Mouse (Mus musculus) limb, embryonic 11.5 days (tissue): Measurements from ENCODE around the gene Gabrb3. TPM values are rescaled to one million over a fixed set of nuclear protein-coding genes. Genes with fewer than 3 reads are reported as not detected.

Experiments
- ATAC-seq: fragments of 200-750 bp; cut with Nextera tagmentation; 2 replicates; pipeline ENCODE4 v1.8.0; 2017; ENCODE audit warnings: low read depth; ENCODE audit not compliant: insufficient number of reproducible peaks, low FRiP score, low TSS enrichment
- DNase-seq: peaks from one replicate; pipeline ENCODE4 v3.0.0-alpha.2; 2015; ENCODE audit warnings: low spot score
- H3K27ac ChIP-seq: fragments of 300-500 bp; sonication (generic); replicated peaks from 2 replicates; pipeline ENCODE4 v1.5.1; 2014; ENCODE audit warnings: low read depth, mild to moderate bottlenecking, low read length
- H3K27me3 ChIP-seq: fragments of 300-500 bp; sonication (generic); 2 replicates; pipeline ENCODE4 v1.6.1; 2014; ENCODE audit warnings: mild to moderate bottlenecking, low read length, mixed read lengths; ENCODE audit not compliant: control insufficient read depth, insufficient read depth
- H3K36me3 ChIP-seq: fragments of 300-500 bp; sonication (generic); 2 replicates; pipeline ENCODE4 v1.6.1; 2014; ENCODE audit warnings: mild to moderate bottlenecking, low read length, moderate library complexity, mixed read lengths; ENCODE audit not compliant: control insufficient read depth, insufficient read depth
- H3K4me1 ChIP-seq: fragments of 300-500 bp; sonication (generic); 2 replicates; pipeline ENCODE4 v1.6.1; 2014; ENCODE audit warnings: low read length, mixed read lengths; ENCODE audit not compliant: control insufficient read depth, insufficient read depth
- H3K4me2 ChIP-seq: fragments of 300-500 bp; sonication (generic); 2 replicates; pipeline ENCODE4 v1.6.1; 2014; ENCODE audit warnings: low read depth, mild to moderate bottlenecking, moderate library complexity; ENCODE audit not compliant: severe bottlenecking
- H3K4me3 ChIP-seq: fragments of 300-500 bp; sonication (generic); 2 replicates; pipeline ENCODE4 v1.5.1; 2014; ENCODE audit warnings: low read depth, low read length
- H3K9ac ChIP-seq: fragments of 300-500 bp; sonication (generic); 2 replicates; pipeline ENCODE4 v1.6.1; 2014; ENCODE audit warnings: mild to moderate bottlenecking, low read length
- H3K9me3 ChIP-seq: fragments of 300-500 bp; sonication (generic); 2 replicates; pipeline ENCODE4 v1.6.1; 2016; ENCODE audit warnings: low read length; ENCODE audit not compliant: control insufficient read depth
- WGBS: fragments of 180-500 bp; shearing (Covaris S2); extraction: QIAGEN DNeasy Blood & Tissue Kit; methylation state at CpG from one replicate; pipeline ENCODE4 v1.1.7; 2014; 5-methylcytosine and 5-hydroxymethylcytosine counted together
- polyA plus RNA-seq: library from polyadenylated mRNA; unstranded; fragments of >200 nt; fragmentation: Nextera tagmentation; extraction: Ambion mirVana; gene quantifications from 2 replicates; pipeline ENCODE4 v1.2.1, GENCODE M21; 2014

The Gabrb3 gene
- polyA plus RNA-seq, 1 experiment from 2014 or later: 0.69 TPM

GRCm38 (mm10) chr7:57421044-57421443, 1.6 kb downstream of the Gabrb3 start:
- DNase-seq (no peak), ATAC-seq (no peak)
- no peak overlapping the region for H3K4me2 ChIP-seq
- 88% methylated on average over 1 of the region's 1 CpGs for WGBS
- no peaks in the 10 kb centered on the region for H3K36me3 ChIP-seq
- H3K9ac ChIP-seq: no peak overlapping the region
- no peaks in the 10 kb centered on the region for H3K27me3 ChIP-seq
- no peaks in the 10 kb centered on the region for H3K4me1 ChIP-seq
- H3K27ac ChIP-seq: no peak overlapping the region
- no peaks in the 10 kb centered on the region for H3K9me3 ChIP-seq
- H3K4me3 ChIP-seq: no peak overlapping the region

- no peak overlapping the region for H3K9ac ChIP-seq
- no peaks in the 10 kb centered on the region for H3K4me1 ChIP-seq
- ATAC-seq (no peak), DNase-seq (no peak)
- H3K27ac ChIP-seq: no peak overlapping the region
- H3K27me3 ChIP-seq: no peaks in the 10 kb centered on the region
- no peak overlapping the region for H3K4me3 ChIP-seq
- 80% methylated on average over 1 of the region's 1 CpGs for WGBS
- H3K36me3 ChIP-seq: no peaks in the 10 kb centered on the region
- H3K9me3 ChIP-seq: no peaks in the 10 kb centered on the region
- H3K4me2 ChIP-seq: no peak overlapping the region
Measured at GRCm38 (mm10) chr7:57422675-57423074, 3.2 kb downstream of the Gabrb3 start.

DNA sequence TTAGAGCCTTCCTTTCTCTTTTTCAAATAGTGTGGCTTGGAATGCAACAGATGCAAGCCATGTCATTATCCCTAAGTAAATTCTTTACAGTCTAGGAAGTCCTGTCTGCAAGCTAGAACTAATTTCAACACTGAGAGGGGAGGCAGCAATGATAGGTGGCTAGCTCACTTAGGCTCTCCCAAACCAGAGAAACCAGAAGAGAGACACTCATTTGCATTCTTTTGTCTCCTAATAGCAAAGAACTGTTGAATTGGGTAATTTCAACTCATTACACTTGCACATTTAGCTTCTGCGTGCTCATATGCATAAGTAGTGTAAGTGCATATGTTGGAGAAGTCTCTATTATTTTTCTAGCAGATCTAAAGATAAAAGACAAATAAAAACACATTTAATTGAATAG, 28.7 kb downstream of the Gabrb3 start:
- H3K27me3 ChIP-seq: no peaks in the 10 kb centered on the region

GRCm38 (mm10) chr7:57460354-57460753, 40.9 kb downstream of the Gabrb3 start:
- Histone ChIP-seq H3K4me3 (no peak overlapping the region), H3K4me2 (no peak overlapping the region), H3K36me3 (no peaks in the 10 kb centered on the region), H3K27ac (no peak overlapping the region), H3K27me3 (no peaks in the 10 kb centered on the region), H3K9me3 (no peaks in the 10 kb centered on the region), H3K4me1 (no peaks in the 10 kb centered on the region), H3K9ac (no peak overlapping the region)
- ATAC-seq: no peak
- no peak for DNase-seq
- WGBS: 72% methylated on average over 5 of the region's 5 CpGs

More for the DNA sequence above, 28.7 kb downstream of the Gabrb3 start:
- ATAC-seq (no peak), DNase-seq (no peak)
- Histone ChIP-seq H3K4me3 (no peak overlapping the region), H3K4me1 (no peaks in the 10 kb centered on the region), H3K36me3 (no peaks in the 10 kb centered on the region), H3K27ac (no peak overlapping the region), H3K9ac (no peak overlapping the region), H3K4me2 (no peak overlapping the region), H3K9me3 (no peaks in the 10 kb centered on the region)
- WGBS: 90% methylated on average over 1 of the region's 1 CpGs

GRCm38 (mm10) chr7:57471316-57471715, 51.8 kb downstream of the Gabrb3 start:
- Histone ChIP-seq H3K27ac (no peak overlapping the region), H3K4me3 (no peak overlapping the region), H3K27me3 (no peaks in the 10 kb centered on the region), H3K9ac (no peak overlapping the region), H3K4me1 (no peaks in the 10 kb centered on the region), H3K9me3 (no peaks in the 10 kb centered on the region), H3K4me2 (no peak overlapping the region), H3K36me3 (no peaks in the 10 kb centered on the region)
- ATAC-seq (no peak), DNase-seq (no peak)
- WGBS: 100% methylated on average over 1 of the region's 1 CpGs

- Histone ChIP-seq H3K4me1 (no peaks in the 10 kb centered on the region), H3K36me3 (no peaks in the 10 kb centered on the region), H3K27ac (no peak overlapping the region), H3K4me3 (no peak overlapping the region), H3K9ac (no peak overlapping the region), H3K9me3 (no peaks in the 10 kb centered on the region), H3K4me2 (no peak overlapping the region), H3K27me3 (no peaks in the 10 kb centered on the region)
- DNase-seq (peak; percentile 44), ATAC-seq (no peak)
- WGBS: 81% methylated on average over 4 of the region's 4 CpGs
Measured at GRCm38 (mm10) chr7:57473811-57474525, 54.5 kb downstream of the Gabrb3 start.

DNA sequence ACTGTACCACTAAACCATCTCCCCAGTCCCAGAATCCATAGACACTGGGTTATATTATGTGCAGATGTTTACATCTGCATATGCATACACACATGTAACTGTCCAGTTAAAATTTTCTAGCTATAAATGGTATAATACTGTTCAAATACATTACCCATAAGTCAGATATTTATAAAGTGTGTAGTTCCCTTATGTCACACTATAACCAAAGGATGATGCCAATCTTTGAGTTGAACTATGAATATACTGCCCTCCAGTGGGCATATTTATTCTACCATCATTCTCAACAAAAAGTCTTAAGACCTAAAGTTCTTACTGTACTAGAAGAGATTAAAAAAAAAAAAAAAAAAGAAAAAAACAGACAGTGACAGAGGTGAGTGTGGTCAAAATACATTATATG, 63.4 kb downstream of the Gabrb3 start:
- Histone ChIP-seq H3K9ac (no peak overlapping the region), H3K4me1 (no peaks in the 10 kb centered on the region), H3K9me3 (no peaks in the 10 kb centered on the region), H3K36me3 (no peaks in the 10 kb centered on the region), H3K27ac (no peak overlapping the region), H3K4me2 (no peak overlapping the region), H3K4me3 (no peak overlapping the region), H3K27me3 (no peaks in the 10 kb centered on the region)
- ATAC-seq (no peak), DNase-seq (no peak)

DNA sequence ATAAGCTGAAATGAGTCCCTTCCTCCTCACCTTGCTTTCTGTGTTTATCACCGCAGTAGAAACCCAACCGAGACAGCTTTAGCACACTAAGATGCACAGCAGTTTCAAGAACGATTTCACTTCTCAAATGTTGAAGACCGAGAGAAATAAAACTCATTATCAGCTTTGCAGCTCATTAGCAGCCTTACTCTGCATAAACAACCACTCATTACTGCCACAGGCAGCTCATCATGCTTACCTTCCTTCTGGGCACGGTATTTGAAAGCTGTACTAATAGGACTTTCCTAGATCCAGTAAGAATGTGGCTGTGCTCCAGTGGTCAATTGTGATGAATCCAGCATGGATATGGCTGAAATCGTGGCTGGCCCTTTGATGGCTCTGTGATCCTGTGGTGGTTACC, 67.4 kb downstream of the Gabrb3 start:
- DNase-seq (no peak), ATAC-seq (no peak)
- no peaks in the 10 kb centered on the region for H3K27me3 ChIP-seq
- no peak overlapping the region for H3K9ac ChIP-seq
- no peaks in the 10 kb centered on the region for H3K9me3 ChIP-seq
- no peaks in the 10 kb centered on the region for H3K36me3 ChIP-seq
- H3K4me1 ChIP-seq: no peaks in the 10 kb centered on the region
- WGBS: 78% methylated on average over 6 of the region's 6 CpGs
- no peak overlapping the region for H3K4me3 ChIP-seq
- no peak overlapping the region for H3K4me2 ChIP-seq
- H3K27ac ChIP-seq: no peak overlapping the region

DNA sequence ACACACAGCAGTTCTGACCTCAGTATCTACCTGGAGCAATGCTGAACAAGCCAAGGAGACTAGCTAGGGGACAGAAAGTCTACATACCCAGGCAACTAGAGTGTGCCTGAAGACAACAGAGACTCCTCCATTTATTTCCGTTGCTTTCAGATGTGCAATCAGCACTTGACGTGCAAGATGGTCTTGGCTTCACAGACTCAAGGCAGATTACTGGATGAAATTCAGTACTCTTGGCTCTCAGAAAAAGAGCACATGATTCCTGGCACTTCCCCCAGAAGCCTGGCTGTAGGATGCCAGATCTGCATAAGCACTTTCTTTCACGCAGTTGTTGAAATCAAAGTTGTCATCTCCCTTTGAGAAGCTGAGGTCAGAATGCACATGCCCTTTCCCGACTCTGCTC, 72.3 kb downstream of the Gabrb3 start:
- H3K27ac ChIP-seq: no peak overlapping the region
- no peaks in the 10 kb centered on the region for H3K36me3 ChIP-seq
- no peak for ATAC-seq
- no peak for DNase-seq
- no peak overlapping the region for H3K4me3 ChIP-seq
- no peaks in the 10 kb centered on the region for H3K27me3 ChIP-seq
- H3K9me3 ChIP-seq: no peaks in the 10 kb centered on the region
- H3K9ac ChIP-seq: no peak overlapping the region
- H3K4me1 ChIP-seq: no peaks in the 10 kb centered on the region
- WGBS: 83% methylated on average over 4 of the region's 4 CpGs
- no peak overlapping the region for H3K4me2 ChIP-seq
